Mouse (Mus musculus): ENCODE results near the gene Adgrf3. TPM values are rescaled to one million over a fixed set of nuclear protein-coding genes. Genes with fewer than 3 reads are reported as not detected.
A peak's percentile ranks its signal among the peaks of the same experiment; 100 is the strongest.

The Adgrf3 gene
- polyA plus RNA-seq, 1 experiment from 2014 or later: 0.24 TPM

DNA sequence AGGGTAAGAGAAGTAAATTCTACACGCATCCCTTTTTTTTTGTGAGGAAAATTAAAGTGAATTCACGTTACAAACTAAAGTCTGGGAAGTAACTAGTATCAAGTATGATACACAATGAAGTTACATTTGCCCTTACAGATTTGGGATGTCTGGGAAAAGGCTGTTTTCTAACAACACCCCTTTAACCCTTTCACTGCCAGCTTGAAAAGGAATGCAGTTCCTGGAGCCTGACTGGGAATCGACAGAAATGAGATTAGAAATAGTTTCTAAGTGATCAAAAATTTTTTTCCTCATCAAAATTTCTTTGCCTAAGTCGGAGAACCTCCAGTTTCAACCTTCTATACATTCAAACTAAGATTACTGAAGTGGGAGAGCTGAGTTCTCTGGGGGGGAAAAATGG, 51.5 kb downstream of the Adgrf3 start:
- 14% methylated on average over 4 of the region's 4 CpGs for WGBS
- Histone ChIP-seq H3K9ac (ENCODE audit: low read length) (peak overlapping the region; percentile 89), H3K9me3 (ENCODE audit: control insufficient read depth, low read length) (no peaks in the 10 kb centered on the region), H3K4me1 (replicated peaks; ENCODE audit: control insufficient read depth, insufficient read depth) (no peaks in the 10 kb centered on the region), H3K27ac (replicated peaks) (peak overlapping the region; percentile 95; the same call in 1 of the 2 replicates), H3K4me2 (replicated peaks; ENCODE audit: low read depth) (peak overlapping the region; percentile 70), H3K4me3 (ENCODE audit: low read depth, low read length) (peak overlapping the region; percentile 88), H3K36me3 (ENCODE audit: control insufficient read depth, insufficient read depth, low read length) (0 out of 2 replicates have a peak, but pooled peaks cover 3% of the 10 kb centered on the region), H3K27me3 (ENCODE audit: control insufficient read depth, insufficient read depth, low read length) (no peaks in the 10 kb centered on the region)
- TF ChIP-seq EP300 (optimal IDR thresholded peaks at IDR 0.05) (no peak), CTCF (IDR thresholded peaks at IDR 0.05; ENCODE audit: low read depth) (no peak)
- DNase-seq (ENCODE audit: low spot score): no peak
- no peak for ATAC-seq (ENCODE audit: low FRiP score, low TSS enrichment)

DNA sequence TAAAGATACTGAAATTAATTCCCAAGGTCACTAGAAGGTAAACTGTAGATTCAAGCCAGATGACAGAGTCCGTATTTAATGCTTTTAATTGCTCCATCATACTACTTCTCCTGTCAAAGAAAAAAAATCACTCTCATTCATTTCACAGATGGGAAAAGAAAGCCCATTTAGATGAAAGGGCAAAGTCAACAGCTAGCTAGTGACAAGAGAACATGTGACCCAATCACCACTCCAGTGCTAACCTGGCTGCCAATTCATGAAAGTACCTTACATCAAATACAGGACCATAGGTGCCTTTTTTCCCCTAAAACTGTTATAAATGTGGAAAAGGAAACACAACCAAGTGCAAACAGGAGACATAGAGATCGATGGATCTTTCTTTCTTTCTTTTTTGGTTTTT, 52.3 kb downstream of the Adgrf3 start:
- no peak for TF ChIP-seq EP300 (optimal IDR thresholded peaks at IDR 0.05)
- ATAC-seq (ENCODE audit: low FRiP score, low TSS enrichment): no peak
- H3K4me2 ChIP-seq (replicated peaks; ENCODE audit: low read depth): 0 out of 2 replicates have a peak overlapping the region, but pooled peaks have one; percentile 14

DNA sequence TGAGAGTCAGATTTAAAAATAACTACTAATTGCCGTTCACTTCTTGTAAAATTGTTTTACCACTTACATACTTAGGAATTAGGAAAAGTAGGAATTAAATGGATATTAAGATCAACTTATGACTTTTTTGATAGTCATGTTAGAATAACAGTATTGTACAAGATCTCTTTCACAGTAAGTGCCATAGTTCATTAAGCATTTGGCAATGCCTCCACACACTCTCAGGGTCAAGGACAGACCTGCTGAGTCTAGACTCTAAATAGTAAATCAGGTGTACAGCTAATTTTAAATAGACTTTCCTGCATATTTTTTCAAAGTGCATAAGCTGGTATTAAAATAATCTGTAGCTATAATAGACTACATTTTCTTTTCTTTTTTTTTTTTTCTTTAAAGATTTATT, 53.1 kb downstream of the Adgrf3 start:
- Histone ChIP-seq H3K4me2 (replicated peaks; ENCODE audit: low read depth) (no peak overlapping the region), H3K36me3 (ENCODE audit: control insufficient read depth, insufficient read depth, low read length) (0 out of 2 replicates have a peak, but pooled peaks cover 3% of the 10 kb centered on the region), H3K4me1 (replicated peaks; ENCODE audit: control insufficient read depth, insufficient read depth) (no peaks in the 10 kb centered on the region), H3K9ac (ENCODE audit: low read length) (no peak overlapping the region), H3K27ac (replicated peaks) (no peak overlapping the region), H3K4me3 (ENCODE audit: low read depth, low read length) (no peak overlapping the region), H3K27me3 (ENCODE audit: control insufficient read depth, insufficient read depth, low read length) (no peaks in the 10 kb centered on the region), H3K9me3 (ENCODE audit: control insufficient read depth, low read length) (no peaks in the 10 kb centered on the region)
- DNase-seq (ENCODE audit: low spot score) (no peak), ATAC-seq (ENCODE audit: low FRiP score, low TSS enrichment) (no peak)
- TF ChIP-seq CTCF (IDR thresholded peaks at IDR 0.05; ENCODE audit: low read depth) (no peak), EP300 (optimal IDR thresholded peaks at IDR 0.05) (no peak)
- 45% methylated on average over 1 of the region's 1 CpGs for WGBS

More for the DNA sequence above, 52.3 kb downstream of the Adgrf3 start:
- DNase-seq (ENCODE audit: low spot score): no peak
- 0 out of 2 replicates have a peak, but pooled peaks cover 3% of the 10 kb centered on the region for H3K36me3 ChIP-seq (ENCODE audit: control insufficient read depth, insufficient read depth, low read length)
- H3K9ac ChIP-seq (ENCODE audit: low read length): no peak overlapping the region
- no peaks in the 10 kb centered on the region for H3K9me3 ChIP-seq (ENCODE audit: control insufficient read depth, low read length)
- H3K4me3 ChIP-seq (ENCODE audit: low read depth, low read length): no peak overlapping the region
- H3K27ac ChIP-seq (replicated peaks): no peak overlapping the region
- no peaks in the 10 kb centered on the region for H3K4me1 ChIP-seq (replicated peaks; ENCODE audit: control insufficient read depth, insufficient read depth)
- no peaks in the 10 kb centered on the region for H3K27me3 ChIP-seq (ENCODE audit: control insufficient read depth, insufficient read depth, low read length)
- WGBS: 84% methylated on average over 2 of the region's 2 CpGs

DNA sequence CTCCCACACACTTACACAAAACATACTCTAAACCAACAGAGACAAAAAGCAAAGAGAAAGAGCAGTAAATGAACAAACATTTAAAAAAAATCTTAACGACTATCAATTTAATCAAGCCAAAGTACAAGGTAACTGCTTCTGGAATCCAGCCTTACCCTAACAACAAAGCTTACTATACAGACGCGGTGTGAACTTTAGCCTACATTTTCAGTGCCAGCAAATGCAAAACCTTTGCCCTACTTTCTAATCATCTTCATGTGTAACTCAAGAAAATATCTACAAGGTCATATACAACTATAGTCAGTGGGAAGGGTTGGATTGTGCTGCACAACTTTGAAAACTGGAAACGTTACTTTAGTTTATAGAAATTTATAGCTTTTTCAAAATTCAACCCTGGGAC, 53.5 kb downstream of the Adgrf3 start:
- H3K4me1 ChIP-seq (replicated peaks; ENCODE audit: control insufficient read depth, insufficient read depth): no peaks in the 10 kb centered on the region
- DNase-seq (ENCODE audit: low spot score) (peak; percentile 54), ATAC-seq (ENCODE audit: low FRiP score, low TSS enrichment) (peak; percentile 45)
- H3K9ac ChIP-seq (ENCODE audit: low read length): no peak overlapping the region
- peak overlapping the region; percentile 39 for H3K4me2 ChIP-seq (replicated peaks; ENCODE audit: low read depth)
- no peak overlapping the region for H3K4me3 ChIP-seq (ENCODE audit: low read depth, low read length)
- peak overlapping the region; percentile 58 for H3K27ac ChIP-seq (replicated peaks)
- H3K9me3 ChIP-seq (ENCODE audit: control insufficient read depth, low read length): no peaks in the 10 kb centered on the region
- no peaks in the 10 kb centered on the region for H3K27me3 ChIP-seq (ENCODE audit: control insufficient read depth, insufficient read depth, low read length)
- TF ChIP-seq EP300 (optimal IDR thresholded peaks at IDR 0.05) (no peak), CTCF (IDR thresholded peaks at IDR 0.05; ENCODE audit: low read depth) (no peak)
- WGBS: 53% methylated on average over 4 of the region's 4 CpGs
- H3K36me3 ChIP-seq (ENCODE audit: control insufficient read depth, insufficient read depth, low read length): 0 out of 2 replicates have a peak, but pooled peaks cover 3% of the 10 kb centered on the region

DNA sequence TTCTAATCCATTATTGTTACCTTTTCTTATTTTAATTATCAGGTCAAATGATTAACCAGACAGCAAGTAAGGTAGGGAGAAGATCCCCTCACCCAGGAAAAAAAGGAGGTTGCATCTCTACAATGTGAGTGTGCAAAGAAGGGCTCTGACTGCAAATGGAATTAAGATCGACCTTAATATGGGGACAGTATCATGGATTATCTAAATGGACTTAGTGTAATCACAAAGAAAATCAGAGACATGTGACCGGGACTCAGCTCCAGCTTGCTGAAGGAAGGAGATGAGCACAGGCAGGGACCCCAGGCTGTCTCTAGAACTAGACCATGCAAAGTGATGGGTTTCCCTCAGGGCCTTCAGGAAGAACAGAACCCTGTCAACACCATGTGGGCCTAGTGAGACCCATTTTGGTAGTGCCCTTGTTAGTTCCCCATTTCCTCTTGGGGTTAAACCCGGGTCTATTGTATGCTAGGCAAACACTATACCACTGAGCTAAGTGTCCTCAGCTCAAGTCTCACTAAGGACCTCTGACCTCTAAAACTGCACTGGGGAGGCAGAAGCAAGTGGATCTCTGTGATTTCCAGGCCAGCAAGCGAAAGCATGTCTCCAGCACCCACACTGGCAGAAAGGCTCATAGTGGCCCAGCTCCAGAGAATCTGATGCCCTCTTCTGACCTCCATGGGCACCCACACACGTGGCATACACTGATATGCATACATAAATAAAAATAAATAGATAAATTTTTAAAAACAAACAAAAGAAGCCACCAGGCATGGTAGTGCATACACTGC, 57.2 kb downstream of the Adgrf3 start:
- Histone ChIP-seq H3K9ac (ENCODE audit: low read length) (no peak overlapping the region), H3K4me2 (replicated peaks; ENCODE audit: low read depth) (no peak overlapping the region), H3K27me3 (ENCODE audit: control insufficient read depth, insufficient read depth, low read length) (no peaks in the 10 kb centered on the region), H3K27ac (replicated peaks) (no peak overlapping the region), H3K4me3 (ENCODE audit: low read depth, low read length) (no peak overlapping the region), H3K9me3 (ENCODE audit: control insufficient read depth, low read length) (no peaks in the 10 kb centered on the region), H3K36me3 (ENCODE audit: control insufficient read depth, insufficient read depth, low read length) (peaks cover 18% of the 10 kb centered on the region; the same call in 1 of the 2 replicates), H3K4me1 (replicated peaks; ENCODE audit: control insufficient read depth, insufficient read depth) (no peaks in the 10 kb centered on the region)
- 0 out of 2 replicates have a peak, but pooled peaks have one; percentile 16 for ATAC-seq (ENCODE audit: low FRiP score, low TSS enrichment)
- TF ChIP-seq EP300 (optimal IDR thresholded peaks at IDR 0.05) (no peak), CTCF (IDR thresholded peaks at IDR 0.05; ENCODE audit: low read depth) (no peak)
- DNase-seq (ENCODE audit: low spot score): no peak
- WGBS: 82% methylated on average over 5 of the region's 5 CpGs

DNA sequence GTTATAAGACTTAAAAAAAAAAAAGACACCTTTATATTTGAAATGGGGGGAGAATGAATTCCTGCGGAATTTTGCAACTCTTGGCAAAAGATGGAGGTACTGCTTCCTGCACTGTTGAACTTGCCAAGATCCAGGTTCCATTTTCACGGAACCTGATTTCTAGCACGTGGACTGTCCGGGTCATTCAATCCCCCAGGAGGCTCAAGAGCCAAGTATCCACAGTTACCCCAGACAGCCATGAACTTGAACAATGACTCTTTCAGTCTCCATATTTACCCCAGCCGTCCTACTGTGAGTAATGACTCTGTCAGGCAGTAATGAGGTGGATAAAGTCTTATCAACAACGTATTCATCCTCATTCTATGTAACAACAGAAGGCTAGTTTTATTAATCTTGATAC, 59.0 kb downstream of the Adgrf3 start:
- no peaks in the 10 kb centered on the region for H3K9me3 ChIP-seq (ENCODE audit: control insufficient read depth, low read length)
- H3K36me3 ChIP-seq (ENCODE audit: control insufficient read depth, insufficient read depth, low read length): peaks cover 19% of the 10 kb centered on the region; the same call in 1 of the 2 replicates
- H3K9ac ChIP-seq (ENCODE audit: low read length): no peak overlapping the region
- H3K4me1 ChIP-seq (replicated peaks; ENCODE audit: control insufficient read depth, insufficient read depth): no peaks in the 10 kb centered on the region
- no peaks in the 10 kb centered on the region for H3K27me3 ChIP-seq (ENCODE audit: control insufficient read depth, insufficient read depth, low read length)
- ATAC-seq (ENCODE audit: low FRiP score, low TSS enrichment) (no peak), DNase-seq (ENCODE audit: low spot score) (no peak)
- no peak overlapping the region for H3K4me2 ChIP-seq (replicated peaks; ENCODE audit: low read depth)
- H3K27ac ChIP-seq (replicated peaks): no peak overlapping the region
- no peak overlapping the region for H3K4me3 ChIP-seq (ENCODE audit: low read depth, low read length)
- TF ChIP-seq EP300 (optimal IDR thresholded peaks at IDR 0.05) (no peak), CTCF (IDR thresholded peaks at IDR 0.05; ENCODE audit: low read depth) (no peak)
- WGBS: 77% methylated on average over 6 of the region's 6 CpGs

MicroRNAs within 50 kb of the gene (microRNA counts, 519-probe panel; counts per million panel counts)
- not detected for microRNA mmu-miR-1960

Small RNAs within 50 kb of the gene (microRNA-seq; reads per million reads assigned to microRNA genes)
- 0.96 reads per million for gene Mir1960

Other genes starting within 250 kb of the Adgrf3 start
- 0.10 and 0.16 TPM in 2 replicates for gene Il6, start 192.6 kb downstream of the Adgrf3 start, polyA plus RNA-seq (2015; fragmentation: Nextera tagmentation; extraction: Ambion mirVana)
- gene Tyms, start 132.1 kb downstream of the Adgrf3 start, polyA plus RNA-seq (2015; fragmentation: Nextera tagmentation; extraction: Ambion mirVana): 82.1 and 84.8 TPM in 2 replicates
- gene Garem2, start 100.6 kb downstream of the Adgrf3 start, polyA plus RNA-seq (2015; fragmentation: Nextera tagmentation; extraction: Ambion mirVana): 0.10 and 0.12 TPM in 2 replicates
- gene 3110082J24Rik, start 99.6 kb downstream of the Adgrf3 start, polyA plus RNA-seq (2015; fragmentation: Nextera tagmentation; extraction: Ambion mirVana): not detected in 2 replicates
- 201 and 213 TPM in 2 replicates for gene Hadha, start 50.6 kb downstream of the Adgrf3 start, polyA plus RNA-seq (2015; fragmentation: Nextera tagmentation; extraction: Ambion mirVana)
- gene Hadhb, start 50.5 kb downstream of the Adgrf3 start, polyA plus RNA-seq (2015; fragmentation: Nextera tagmentation; extraction: Ambion mirVana): 323 and 350 TPM in 2 replicates
- 25.5 and 26.7 TPM in 2 replicates for gene Selenoi, start 26.9 kb upstream of the Adgrf3 start, polyA plus RNA-seq (2015; fragmentation: Nextera tagmentation; extraction: Ambion mirVana)
- gene Drc1, start 75.7 kb upstream of the Adgrf3 start, polyA plus RNA-seq (2015; fragmentation: Nextera tagmentation; extraction: Ambion mirVana): 1.1 and 1.7 TPM in 2 replicates

Measured in stomach, postnatal 0 days (tissue).